Mouse (Mus musculus): ENCODE measurements around the gene Rnf150. TPM values are rescaled to one million over a fixed set of nuclear protein-coding genes. Genes with fewer than 3 reads are reported as not detected.

Rnf150 gene
- polyA plus RNA-seq, 1 experiment, result 3.5 TPM

DNA sequence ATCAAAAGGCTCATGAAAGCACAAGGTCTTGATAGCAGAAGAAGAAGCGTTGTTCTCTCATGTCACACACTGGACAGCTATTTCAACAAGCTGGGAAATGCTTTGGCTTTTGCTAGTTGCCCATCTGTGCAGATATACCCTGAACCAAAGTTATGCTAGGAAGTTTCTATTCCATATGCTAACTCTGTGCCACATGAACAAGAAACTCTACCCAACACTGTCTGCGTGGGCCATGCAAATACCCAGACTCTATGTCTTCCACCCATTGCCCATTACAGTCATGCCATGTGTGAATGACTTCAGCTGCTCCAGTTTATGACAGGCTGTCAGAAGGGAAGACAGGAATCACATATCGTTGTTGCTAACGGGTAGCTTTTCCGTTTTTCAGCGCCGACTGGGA is 140.0 kb downstream of the Rnf150 start:
- TF ChIP-seq MYOG (IDR thresholded peaks at IDR 0.05; ENCODE audit: control insufficient read depth, extremely low read depth, insufficient read length) (no peak), MAX (IDR thresholded peaks at IDR 0.05) (no peak)
- Histone ChIP-seq H3K4me3 (ENCODE audit: insufficient read depth, poor library complexity, severe bottlenecking) (no peak overlapping the region), H3K79me2 (ENCODE audit: control insufficient read depth, insufficient read depth) (no peaks in the 10 kb centered on the region), H3ac (ENCODE audit: control insufficient read depth, insufficient read length, low read depth) (no peak overlapping the region), H3K79me3 (ENCODE audit: low read depth) (no peaks in the 10 kb centered on the region), H3K27me3 (ENCODE audit: control insufficient read depth, insufficient read depth, insufficient read length) (no peaks in the 10 kb centered on the region), H3K36me3 (ENCODE audit: control insufficient read depth, insufficient read depth) (no peaks in the 10 kb centered on the region)

- H3K4me3 ChIP-seq (ENCODE audit: insufficient read depth, poor library complexity, severe bottlenecking), result no peak overlapping the region
- no peak overlapping the region for H3ac ChIP-seq (ENCODE audit: control insufficient read depth, insufficient read length, low read depth)
- H3K27me3 ChIP-seq (ENCODE audit: control insufficient read depth, insufficient read depth, insufficient read length), result no peaks in the 10 kb centered on the region
- no peaks in the 10 kb centered on the region for H3K36me3 ChIP-seq (ENCODE audit: control insufficient read depth, insufficient read depth)
- no peak for TF ChIP-seq MAX (IDR thresholded peaks at IDR 0.05)
- no peak for TF ChIP-seq USF1 (IDR thresholded peaks at IDR 0.05; ENCODE audit: low read depth)
- no peak for TF ChIP-seq FOSL1 (IDR thresholded peaks at IDR 0.05; ENCODE audit: insufficient read depth, low read length, poor library complexity, severe bottlenecking)
- TF ChIP-seq MYOD1 (IDR thresholded peaks at IDR 0.05; ENCODE audit: control insufficient read depth, insufficient read length, low read depth), result no peak
- TF ChIP-seq MYOG (IDR thresholded peaks at IDR 0.05; ENCODE audit: control insufficient read depth, extremely low read depth, insufficient read length), result no peak
- TF ChIP-seq CEBPB (IDR thresholded peaks at IDR 0.05; ENCODE audit: low read depth), result no peak
- no peak for TF ChIP-seq CTCF (IDR thresholded peaks at IDR 0.05; ENCODE audit: control insufficient read depth, insufficient read depth, insufficient read length)
- no peaks in the 10 kb centered on the region for H3K79me3 ChIP-seq (ENCODE audit: low read depth)
- no peaks in the 10 kb centered on the region for H3K79me2 ChIP-seq (ENCODE audit: control insufficient read depth, insufficient read depth)
Observed at GRCm38 (mm10) chr8:83009481-83009880, 146.3 kb downstream of the Rnf150 start.

GRCm38 (mm10) chr8:83011286-83011685 is 148.1 kb downstream of the Rnf150 start:
- Histone ChIP-seq H3K79me2 (ENCODE audit: control insufficient read depth, insufficient read depth) (no peaks in the 10 kb centered on the region), H3K4me3 (ENCODE audit: insufficient read depth, poor library complexity, severe bottlenecking) (no peak overlapping the region), H3ac (ENCODE audit: control insufficient read depth, insufficient read length, low read depth) (no peak overlapping the region), H3K79me3 (ENCODE audit: low read depth) (no peaks in the 10 kb centered on the region), H3K36me3 (ENCODE audit: control insufficient read depth, insufficient read depth) (no peaks in the 10 kb centered on the region), H3K27me3 (ENCODE audit: control insufficient read depth, insufficient read depth, insufficient read length) (no peaks in the 10 kb centered on the region)
- TF ChIP-seq FOSL1 (IDR thresholded peaks at IDR 0.05; ENCODE audit: insufficient read depth, low read length, poor library complexity, severe bottlenecking) (no peak), CTCF (IDR thresholded peaks at IDR 0.05; ENCODE audit: control insufficient read depth, insufficient read depth, insufficient read length) (no peak), CEBPB (IDR thresholded peaks at IDR 0.05; ENCODE audit: low read depth) (no peak), MYOG (IDR thresholded peaks at IDR 0.05; ENCODE audit: control insufficient read depth, extremely low read depth, insufficient read length) (no peak), USF1 (IDR thresholded peaks at IDR 0.05; ENCODE audit: low read depth) (no peak), MYOD1 (IDR thresholded peaks at IDR 0.05; ENCODE audit: control insufficient read depth, insufficient read length, low read depth) (no peak), MAX (IDR thresholded peaks at IDR 0.05) (no peak)

GRCm38 (mm10) chr8:83011758-83012157 is 148.6 kb downstream of the Rnf150 start:
- Histone ChIP-seq H3K4me3 (ENCODE audit: insufficient read depth, poor library complexity, severe bottlenecking) (no peak overlapping the region), H3K36me3 (ENCODE audit: control insufficient read depth, insufficient read depth) (no peaks in the 10 kb centered on the region), H3K79me3 (ENCODE audit: low read depth) (no peaks in the 10 kb centered on the region), H3K79me2 (ENCODE audit: control insufficient read depth, insufficient read depth) (no peaks in the 10 kb centered on the region), H3K27me3 (ENCODE audit: control insufficient read depth, insufficient read depth, insufficient read length) (no peaks in the 10 kb centered on the region), H3ac (ENCODE audit: control insufficient read depth, insufficient read length, low read depth) (no peak overlapping the region)
- no peak for TF ChIP-seq USF1 (IDR thresholded peaks at IDR 0.05; ENCODE audit: low read depth)
- no peak for TF ChIP-seq CEBPB (IDR thresholded peaks at IDR 0.05; ENCODE audit: low read depth)
- no peak for TF ChIP-seq MYOD1 (IDR thresholded peaks at IDR 0.05; ENCODE audit: control insufficient read depth, insufficient read length, low read depth)
- TF ChIP-seq CTCF (IDR thresholded peaks at IDR 0.05; ENCODE audit: control insufficient read depth, insufficient read depth, insufficient read length), result no peak
- no peak for TF ChIP-seq FOSL1 (IDR thresholded peaks at IDR 0.05; ENCODE audit: insufficient read depth, low read length, poor library complexity, severe bottlenecking)
- no peak for TF ChIP-seq MYOG (IDR thresholded peaks at IDR 0.05; ENCODE audit: control insufficient read depth, extremely low read depth, insufficient read length)
- TF ChIP-seq MAX (IDR thresholded peaks at IDR 0.05), result no peak

GRCm38 (mm10) chr8:83028211-83028610 is 165.1 kb downstream of the Rnf150 start:
- Histone ChIP-seq H3K4me3 (ENCODE audit: insufficient read depth, poor library complexity, severe bottlenecking) (no peak overlapping the region), H3K36me3 (ENCODE audit: control insufficient read depth, insufficient read depth) (no peaks in the 10 kb centered on the region), H3ac (ENCODE audit: control insufficient read depth, insufficient read length, low read depth) (no peak overlapping the region), H3K79me3 (ENCODE audit: low read depth) (no peaks in the 10 kb centered on the region), H3K79me2 (ENCODE audit: control insufficient read depth, insufficient read depth) (no peaks in the 10 kb centered on the region), H3K27me3 (ENCODE audit: control insufficient read depth, insufficient read depth, insufficient read length) (no peaks in the 10 kb centered on the region)
- no peak for TF ChIP-seq MYOG (IDR thresholded peaks at IDR 0.05; ENCODE audit: control insufficient read depth, extremely low read depth, insufficient read length)
- TF ChIP-seq FOSL1 (IDR thresholded peaks at IDR 0.05; ENCODE audit: insufficient read depth, low read length, poor library complexity, severe bottlenecking), result no peak
- TF ChIP-seq CEBPB (IDR thresholded peaks at IDR 0.05; ENCODE audit: low read depth), result no peak
- no peak for TF ChIP-seq MAX (IDR thresholded peaks at IDR 0.05)
- TF ChIP-seq MYOD1 (IDR thresholded peaks at IDR 0.05; ENCODE audit: control insufficient read depth, insufficient read length, low read depth), result no peak
- no peak for TF ChIP-seq CTCF (IDR thresholded peaks at IDR 0.05; ENCODE audit: control insufficient read depth, insufficient read depth, insufficient read length)
- TF ChIP-seq USF1 (IDR thresholded peaks at IDR 0.05; ENCODE audit: low read depth), result no peak

GRCm38 (mm10) chr8:83032800-83033199 is 169.6 kb downstream of the Rnf150 start:
- Histone ChIP-seq H3K4me3 (ENCODE audit: insufficient read depth, poor library complexity, severe bottlenecking) (no peak overlapping the region), H3K27me3 (ENCODE audit: control insufficient read depth, insufficient read depth, insufficient read length) (no peaks in the 10 kb centered on the region)
- TF ChIP-seq MYOD1 (IDR thresholded peaks at IDR 0.05; ENCODE audit: control insufficient read depth, insufficient read length, low read depth), result no peak
- no peak for TF ChIP-seq FOSL1 (IDR thresholded peaks at IDR 0.05; ENCODE audit: insufficient read depth, low read length, poor library complexity, severe bottlenecking)
- TF ChIP-seq MYOG (IDR thresholded peaks at IDR 0.05; ENCODE audit: control insufficient read depth, extremely low read depth, insufficient read length), result no peak
- TF ChIP-seq CTCF (IDR thresholded peaks at IDR 0.05; ENCODE audit: control insufficient read depth, insufficient read depth, insufficient read length), result no peak
- TF ChIP-seq USF1 (IDR thresholded peaks at IDR 0.05; ENCODE audit: low read depth), result no peak
- TF ChIP-seq MAX (IDR thresholded peaks at IDR 0.05), result no peak
- no peak for TF ChIP-seq CEBPB (IDR thresholded peaks at IDR 0.05; ENCODE audit: low read depth)

More at GRCm38 (mm10) chr8:83032800-83033199, 169.6 kb downstream of the Rnf150 start:
- no peak overlapping the region for H3ac ChIP-seq (ENCODE audit: control insufficient read depth, insufficient read length, low read depth)
- no peaks in the 10 kb centered on the region for H3K79me2 ChIP-seq (ENCODE audit: control insufficient read depth, insufficient read depth)
- H3K79me3 ChIP-seq (ENCODE audit: low read depth), result no peaks in the 10 kb centered on the region
- peaks cover 6% of the 10 kb centered on the region for H3K36me3 ChIP-seq (ENCODE audit: control insufficient read depth, insufficient read depth)

Data from C2C12 (cell line).